Mouse (Mus musculus) gonadal fat pad, adult 2 months (tissue): ENCODE data around the gene Eif3j1. TPM values are rescaled to one million over a fixed set of nuclear protein-coding genes. Genes with fewer than 3 reads are reported as not detected.
"Not testable (repeated sequence)": the region's sequence is repeated elsewhere in the genome, so short reads cannot be mapped to it uniquely, and the experiment has no call there.

Experiments
- DNase-seq: peaks from one replicate; pipeline ENCODE4 v3.0.0-alpha.2; 2012; ENCODE audit warnings: low read depth
- polyA plus RNA-seq: library from polyadenylated mRNA; depleted of rRNA; stranded (reverse); fragments of >200 nt; gene quantifications from 2 replicates; pipeline ENCODE4 v1.2.3, GENCODE M21; 2012; rRNA removed

The Eif3j1 gene
- polyA plus RNA-seq, 1 experiment: 6.4 TPM

DNA sequence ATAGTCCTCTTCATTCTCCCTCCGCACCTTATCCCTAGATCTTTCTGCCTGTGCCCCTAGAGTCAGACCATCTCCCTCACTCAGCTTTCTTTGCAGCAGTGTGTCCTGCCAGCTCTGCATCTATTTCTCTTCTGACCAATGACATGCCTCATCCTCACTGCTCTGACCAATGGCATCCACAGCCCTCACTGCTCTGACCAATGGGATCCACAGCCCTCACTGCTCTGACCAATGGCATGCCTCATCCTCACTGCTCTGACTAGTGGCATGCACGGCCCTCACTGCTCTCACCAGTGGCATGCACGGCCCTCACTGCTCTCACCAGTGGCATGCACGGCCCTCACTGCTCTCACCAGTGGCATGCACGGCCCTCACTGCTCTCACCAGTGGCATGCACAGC is 69.3 kb downstream of the Eif3j1 start:
- DNase-seq: not testable (repeated sequence)

DNA sequence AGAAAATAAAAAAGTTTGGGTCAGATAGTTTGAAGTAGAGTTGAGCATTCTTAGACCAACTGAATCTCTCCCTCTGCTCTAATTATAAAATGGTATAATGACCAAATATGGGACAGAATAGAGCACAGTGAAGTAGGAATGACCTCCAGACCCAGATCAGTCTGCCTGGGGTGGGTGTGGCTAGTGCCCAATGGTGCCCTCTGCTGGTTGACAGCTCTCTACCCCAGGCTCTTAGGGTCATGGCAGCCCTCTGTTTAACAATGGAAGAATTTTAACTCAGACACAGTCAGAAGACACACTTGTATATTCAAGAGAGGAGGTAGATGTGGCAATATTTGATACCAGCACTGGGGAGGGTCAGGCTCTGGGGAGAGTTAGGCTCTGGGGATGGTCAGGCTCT is 73.7 kb downstream of the Eif3j1 start:
- no peak for DNase-seq

Other genes with a start within 250 kb of the Eif3j1 start
- gene Frmd5, start 221.5 kb upstream of the Eif3j1 start, polyA plus RNA-seq: 2.4 and 2.6 TPM in 2 replicates
- 4.2 and 10.5 TPM in 2 replicates for gene Casc4, start 161.6 kb upstream of the Eif3j1 start, polyA plus RNA-seq
- 6.5 and 7.5 TPM in 2 replicates for gene Ctdspl2, start 72.5 kb upstream of the Eif3j1 start, polyA plus RNA-seq
- gene Mageb3, start 72.5 kb upstream of the Eif3j1 start, polyA plus RNA-seq: not detected in 2 replicates
- gene Spg11, start 89.8 kb downstream of the Eif3j1 start, polyA plus RNA-seq: 12.1 and 17.1 TPM in 2 replicates
- 997 and 1,419 TPM in 2 replicates for gene B2m, start 119.1 kb downstream of the Eif3j1 start, polyA plus RNA-seq
- 0.15 and 0.23 TPM in 2 replicates for gene Trim69, start 132.2 kb downstream of the Eif3j1 start, polyA plus RNA-seq
- 0.13 and 0.38 TPM in 2 replicates for gene Patl2, start 157.6 kb downstream of the Eif3j1 start, polyA plus RNA-seq
- gene Terb2, start 157.7 kb downstream of the Eif3j1 start, polyA plus RNA-seq: not detected in 2 replicates
- gene Sord, start 206.2 kb downstream of the Eif3j1 start, polyA plus RNA-seq: 30.6 and 31.2 TPM in 2 replicates